Mouse (Mus musculus): ENCODE measurements around the gene Tdrd7. TPM values are rescaled to one million over a fixed set of nuclear protein-coding genes. Genes with fewer than 3 reads are reported as not detected.
A peak's percentile ranks its signal among the peaks of the same experiment; 100 is the strongest.

Tdrd7 gene
- polyA plus RNA-seq, 1 experiment, result 10.0 TPM

GRCm38 (mm10) chr4:46068060-46068459 lies 102.9 kb downstream of the Tdrd7 start:
- Histone ChIP-seq H3K9me3 (replicated peaks; ENCODE audit: control insufficient read depth, insufficient read depth, low read length, poor library complexity, severe bottlenecking) (no peaks in the 10 kb centered on the region), H3K27ac (ENCODE audit: insufficient read depth, low read length) (peak overlapping the region; percentile 13; the same call in 1 of the 2 replicates)

GRCm38 (mm10) chr4:46068573-46068972 lies 103.4 kb downstream of the Tdrd7 start:
- Histone ChIP-seq H3K9ac (ENCODE audit: low read depth, poor library complexity, severe bottlenecking) (no peak overlapping the region), H3K36me3 (ENCODE audit: control insufficient read depth, insufficient read depth, low read length, poor library complexity, severe bottlenecking) (no peaks in the 10 kb centered on the region), H3K4me3 (ENCODE audit: low read depth, low read length) (no peak overlapping the region), H3K4me1 (ENCODE audit: control insufficient read depth, insufficient read depth, low read length) (no peaks in the 10 kb centered on the region), H3K9me3 (replicated peaks; ENCODE audit: control insufficient read depth, insufficient read depth, low read length, poor library complexity, severe bottlenecking) (no peaks in the 10 kb centered on the region), H3K27ac (ENCODE audit: insufficient read depth, low read length) (peak overlapping the region; percentile 13; the same call in 1 of the 2 replicates), H3K27me3 (ENCODE audit: control insufficient read depth, insufficient read depth, low read length, poor library complexity, severe bottlenecking) (no peaks in the 10 kb centered on the region)
- TF ChIP-seq EP300 (IDR thresholded peaks at IDR 0.05; ENCODE audit: insufficient read depth, low read depth, low read length), result no peak; the same call in 1 of the 2 replicates
- TF ChIP-seq CTCF (IDR thresholded peaks at IDR 0.05; ENCODE audit: low read depth, low read length), result no peak
- TF ChIP-seq POLR2A (IDR thresholded peaks at IDR 0.05; ENCODE audit: insufficient read depth, low read length), result no peak

More at GRCm38 (mm10) chr4:46068060-46068459, 102.9 kb downstream of the Tdrd7 start:
- no peak for TF ChIP-seq EP300 (IDR thresholded peaks at IDR 0.05; ENCODE audit: insufficient read depth, low read depth, low read length)
- no peak for TF ChIP-seq POLR2A (IDR thresholded peaks at IDR 0.05; ENCODE audit: insufficient read depth, low read length)
- no peak for TF ChIP-seq CTCF (IDR thresholded peaks at IDR 0.05; ENCODE audit: low read depth, low read length)
- Histone ChIP-seq H3K27me3 (ENCODE audit: control insufficient read depth, insufficient read depth, low read length, poor library complexity, severe bottlenecking) (no peaks in the 10 kb centered on the region), H3K4me3 (ENCODE audit: low read depth, low read length) (no peak overlapping the region), H3K4me1 (ENCODE audit: control insufficient read depth, insufficient read depth, low read length) (no peaks in the 10 kb centered on the region), H3K9ac (ENCODE audit: low read depth, poor library complexity, severe bottlenecking) (no peak overlapping the region), H3K36me3 (ENCODE audit: control insufficient read depth, insufficient read depth, low read length, poor library complexity, severe bottlenecking) (no peaks in the 10 kb centered on the region)

- TF ChIP-seq EP300 (IDR thresholded peaks at IDR 0.05; ENCODE audit: insufficient read depth, low read depth, low read length), result peak; percentile 97
- TF ChIP-seq POLR2A (IDR thresholded peaks at IDR 0.05; ENCODE audit: insufficient read depth, low read length), result no peak
- H3K27me3 ChIP-seq (ENCODE audit: control insufficient read depth, insufficient read depth, low read length, poor library complexity, severe bottlenecking), result no peaks in the 10 kb centered on the region
- no peak overlapping the region for H3K27ac ChIP-seq (ENCODE audit: insufficient read depth, low read length)
Observed at GRCm38 (mm10) chr4:46069851-46070482, 104.8 kb downstream of the Tdrd7 start.

GRCm38 (mm10) chr4:46072631-46073030 lies 107.5 kb downstream of the Tdrd7 start:
- TF ChIP-seq POLR2A (IDR thresholded peaks at IDR 0.05; ENCODE audit: insufficient read depth, low read length) (no peak), CTCF (IDR thresholded peaks at IDR 0.05; ENCODE audit: low read depth, low read length) (no peak), EP300 (IDR thresholded peaks at IDR 0.05; ENCODE audit: insufficient read depth, low read depth, low read length) (no peak)
- Histone ChIP-seq H3K4me1 (ENCODE audit: control insufficient read depth, insufficient read depth, low read length) (no peaks in the 10 kb centered on the region), H3K36me3 (ENCODE audit: control insufficient read depth, insufficient read depth, low read length, poor library complexity, severe bottlenecking) (no peaks in the 10 kb centered on the region), H3K9ac (ENCODE audit: low read depth, poor library complexity, severe bottlenecking) (no peak overlapping the region), H3K9me3 (replicated peaks; ENCODE audit: control insufficient read depth, insufficient read depth, low read length, poor library complexity, severe bottlenecking) (no peaks in the 10 kb centered on the region), H3K27me3 (ENCODE audit: control insufficient read depth, insufficient read depth, low read length, poor library complexity, severe bottlenecking) (no peaks in the 10 kb centered on the region), H3K27ac (ENCODE audit: insufficient read depth, low read length) (no peak overlapping the region), H3K4me3 (ENCODE audit: low read depth, low read length) (no peak overlapping the region)

More at GRCm38 (mm10) chr4:46069851-46070482, 104.8 kb downstream of the Tdrd7 start:
- Histone ChIP-seq H3K36me3 (ENCODE audit: control insufficient read depth, insufficient read depth, low read length, poor library complexity, severe bottlenecking) (no peaks in the 10 kb centered on the region), H3K9ac (ENCODE audit: low read depth, poor library complexity, severe bottlenecking) (no peak overlapping the region), H3K9me3 (replicated peaks; ENCODE audit: control insufficient read depth, insufficient read depth, low read length, poor library complexity, severe bottlenecking) (no peaks in the 10 kb centered on the region), H3K4me1 (ENCODE audit: control insufficient read depth, insufficient read depth, low read length) (no peaks in the 10 kb centered on the region), H3K4me3 (ENCODE audit: low read depth, low read length) (no peak overlapping the region)

- no peaks in the 10 kb centered on the region for H3K9me3 ChIP-seq (replicated peaks; ENCODE audit: control insufficient read depth, insufficient read depth, low read length, poor library complexity, severe bottlenecking)
- no peak for TF ChIP-seq EP300 (IDR thresholded peaks at IDR 0.05; ENCODE audit: insufficient read depth, low read depth, low read length)
- no peak for TF ChIP-seq POLR2A (IDR thresholded peaks at IDR 0.05; ENCODE audit: insufficient read depth, low read length)
- no peak for TF ChIP-seq CTCF (IDR thresholded peaks at IDR 0.05; ENCODE audit: low read depth, low read length)
- H3K36me3 ChIP-seq (ENCODE audit: control insufficient read depth, insufficient read depth, low read length, poor library complexity, severe bottlenecking), result no peaks in the 10 kb centered on the region
- H3K27ac ChIP-seq (ENCODE audit: insufficient read depth, low read length), result no peak overlapping the region
- H3K4me1 ChIP-seq (ENCODE audit: control insufficient read depth, insufficient read depth, low read length), result no peaks in the 10 kb centered on the region
- H3K9ac ChIP-seq (ENCODE audit: low read depth, poor library complexity, severe bottlenecking), result no peak overlapping the region
- no peaks in the 10 kb centered on the region for H3K27me3 ChIP-seq (ENCODE audit: control insufficient read depth, insufficient read depth, low read length, poor library complexity, severe bottlenecking)
- H3K4me3 ChIP-seq (ENCODE audit: low read depth, low read length), result no peak overlapping the region
Observed at GRCm38 (mm10) chr4:46073736-46074135, 108.6 kb downstream of the Tdrd7 start.

- Histone ChIP-seq H3K4me1 (ENCODE audit: control insufficient read depth, insufficient read depth, low read length) (no peaks in the 10 kb centered on the region), H3K9ac (ENCODE audit: low read depth, poor library complexity, severe bottlenecking) (no peak overlapping the region), H3K4me3 (ENCODE audit: low read depth, low read length) (no peak overlapping the region), H3K9me3 (replicated peaks; ENCODE audit: control insufficient read depth, insufficient read depth, low read length, poor library complexity, severe bottlenecking) (no peaks in the 10 kb centered on the region), H3K27ac (ENCODE audit: insufficient read depth, low read length) (no peak overlapping the region), H3K27me3 (ENCODE audit: control insufficient read depth, insufficient read depth, low read length, poor library complexity, severe bottlenecking) (no peaks in the 10 kb centered on the region), H3K36me3 (ENCODE audit: control insufficient read depth, insufficient read depth, low read length, poor library complexity, severe bottlenecking) (no peaks in the 10 kb centered on the region)
- TF ChIP-seq EP300 (IDR thresholded peaks at IDR 0.05; ENCODE audit: insufficient read depth, low read depth, low read length) (no peak), CTCF (IDR thresholded peaks at IDR 0.05; ENCODE audit: low read depth, low read length) (no peak), POLR2A (IDR thresholded peaks at IDR 0.05; ENCODE audit: insufficient read depth, low read length) (no peak)
Observed at GRCm38 (mm10) chr4:46075664-46076063, 110.5 kb downstream of the Tdrd7 start.
